Mouse (Mus musculus) thymus, adult 2 months (tissue): Measurements from ENCODE around the gene Prl4a1. TPM values are rescaled to one million over a fixed set of nuclear protein-coding genes. Genes with fewer than 3 reads are reported as not detected.
"Not testable (repeated sequence)": the region's sequence is repeated elsewhere in the genome, so short reads cannot be mapped to it uniquely, and the experiment has no call there.

Experiments
- DNase-seq: peaks from one replicate; pipeline ENCODE4 v3.0.0; 2021
- H3K27ac ChIP-seq: fragments of 200-500 bp; 2 replicates; pipeline ENCODE4 v1.5.1; 2012; ENCODE audit warnings: low read length, control low read depth; ENCODE audit not compliant: control insufficient read depth, insufficient read depth
- H3K27me3 ChIP-seq: fragments of 200-500 bp; 2 replicates; pipeline ENCODE4 v1.6.1; 2012; ENCODE audit warnings: mild to moderate bottlenecking, low read length, moderate library complexity, mixed read lengths; ENCODE audit not compliant: control insufficient read depth, insufficient read depth
- H3K36me3 ChIP-seq: fragments of 200-500 bp; 2 replicates; pipeline ENCODE4 v1.6.1; 2012; ENCODE audit warnings: mild to moderate bottlenecking, low read length, moderate library complexity; ENCODE audit not compliant: control insufficient read depth, insufficient read depth
- H3K4me1 ChIP-seq: fragments of 200-500 bp; replicated peaks from 2 replicates; pipeline ENCODE4 v1.6.1; 2012; ENCODE audit warnings: low read length; ENCODE audit not compliant: control insufficient read depth, insufficient read depth
- H3K4me3 ChIP-seq: fragments of 200-500 bp; 2 replicates; pipeline ENCODE4 v1.5.1; 2012; ENCODE audit warnings: mild to moderate bottlenecking, low read length, control low read depth, moderate library complexity; ENCODE audit not compliant: control insufficient read depth, insufficient read depth
- CTCF ChIP-seq: fragments of 200-500 bp; IDR thresholded peaks from 2 replicates; pipeline ENCODE4 v1.5.1; 2012; ENCODE audit warnings: mild to moderate bottlenecking, control low read depth, low read length, moderate library complexity, borderline replicate concordance; ENCODE audit not compliant: control insufficient read depth, poor library complexity, insufficient read depth; ENCODE audit errors: extremely low read depth
- POLR2A ChIP-seq: fragments of 200-500 bp; IDR thresholded peaks from 2 replicates; pipeline ENCODE4 v1.6.1; 2012; ENCODE audit warnings: mild to moderate bottlenecking, low read length, control low read depth, moderate library complexity; ENCODE audit not compliant: control insufficient read depth, poor library complexity, insufficient read depth; ENCODE audit errors: extremely low read depth
- WGBS: fragments of 180-500 bp; shearing (Covaris S2); methylation state at CpG from one replicate; pipeline ENCODE4 v1.1.7; 2018; 5-methylcytosine and 5-hydroxymethylcytosine counted together
- polyA plus RNA-seq: library from polyadenylated mRNA; depleted of rRNA; stranded (reverse); fragments of >200 nt; gene quantifications from 2 replicates; pipeline ENCODE4 v1.2.3, GENCODE M21; 2012; rRNA removed

Prl4a1 gene
- polyA plus RNA-seq, result not detected in 2 replicates

DNA sequence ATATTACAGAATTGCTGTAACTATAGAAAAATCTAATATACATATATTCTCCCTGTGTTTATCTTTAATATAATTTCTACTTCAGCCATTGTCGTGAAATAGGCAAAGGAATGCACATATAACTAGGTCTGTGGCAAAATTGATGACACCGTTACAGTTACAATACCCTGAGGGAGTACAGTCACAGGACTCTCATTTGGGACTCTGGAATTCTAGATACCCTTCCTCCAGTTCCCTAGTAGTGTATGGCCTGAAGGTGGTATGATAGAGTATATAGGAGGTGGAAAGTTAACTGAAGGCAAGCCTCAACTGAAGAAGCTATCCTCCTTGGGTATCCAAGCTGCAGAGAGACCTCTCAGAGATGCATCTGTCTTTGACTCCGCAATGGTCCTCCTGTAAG, at the start of gene Prl4a1:
TSS of gene Prl4a1 (plus strand) at position 301 of the 400 bp plus-strand sequence.
- H3K36me3 ChIP-seq, result no peaks in the 10 kb centered on the region
- TF ChIP-seq POLR2A (no peak), CTCF (no peak)
- no peaks in the 10 kb centered on the region for H3K4me1 ChIP-seq
- no peak for DNase-seq
- no peaks in the 10 kb centered on the region for H3K27me3 ChIP-seq
- H3K27ac ChIP-seq, result no peak within 1 kb of the TSS
- H3K4me3 ChIP-seq, result no peak within 1 kb of the TSS
- WGBS, result 96% methylated on average over 3 of the region's 3 CpGs

DNA sequence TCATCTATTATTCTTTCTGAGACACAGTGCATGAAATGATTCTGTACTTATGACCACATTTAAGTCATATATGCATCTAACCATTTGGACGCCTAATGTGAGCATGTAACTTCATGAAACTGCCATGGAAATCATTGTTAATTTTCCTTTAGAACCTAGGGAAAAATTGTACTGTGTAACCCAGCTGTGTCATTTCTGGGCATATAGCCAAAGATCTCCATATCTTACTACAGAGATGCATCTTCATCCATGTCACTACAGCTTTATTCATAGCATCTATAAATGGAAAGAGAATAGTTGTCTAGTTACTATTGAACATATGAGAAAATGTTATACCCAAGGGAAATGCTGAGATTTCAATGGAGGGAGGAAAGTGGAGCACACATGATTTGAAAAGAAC, 43.1 kb upstream of the Prl4a1 start:
- H3K4me1 ChIP-seq, result no peaks in the 10 kb centered on the region
- H3K27me3 ChIP-seq, result no peaks in the 10 kb centered on the region
- H3K36me3 ChIP-seq, result no peaks in the 10 kb centered on the region
- DNase-seq, result no peak
- TF ChIP-seq CTCF, result no peak
- TF ChIP-seq POLR2A, result no peak
- no peak overlapping the region for H3K4me3 ChIP-seq
- H3K27ac ChIP-seq, result no peak overlapping the region
- WGBS, result 89% methylated on average over 1 of the region's 1 CpGs

DNA sequence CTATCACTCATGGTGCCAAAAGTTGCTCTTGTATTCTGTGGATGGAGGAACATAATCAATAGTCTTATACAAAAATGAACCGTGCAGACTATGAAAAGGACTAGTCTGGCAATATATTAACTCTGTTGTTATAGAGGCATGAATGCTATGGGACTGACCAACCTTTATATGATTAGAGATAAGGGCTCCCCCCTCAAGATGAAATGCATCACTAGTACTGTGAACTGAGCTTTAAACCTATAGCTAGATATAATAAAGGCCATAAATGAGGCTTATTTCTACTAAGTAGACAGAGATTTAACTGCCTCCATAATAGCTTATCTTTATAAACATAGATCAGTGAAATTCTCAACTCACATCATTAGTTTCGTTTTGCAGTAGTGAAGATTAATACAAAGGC, 41.7 kb upstream of the Prl4a1 start:
- not testable (repeated sequence) for H3K4me1 ChIP-seq, H3K36me3 ChIP-seq, H3K27me3 ChIP-seq, DNase-seq, H3K4me3 ChIP-seq, H3K27ac ChIP-seq
- 90% methylated on average over 2 of the region's 2 CpGs for WGBS

DNA sequence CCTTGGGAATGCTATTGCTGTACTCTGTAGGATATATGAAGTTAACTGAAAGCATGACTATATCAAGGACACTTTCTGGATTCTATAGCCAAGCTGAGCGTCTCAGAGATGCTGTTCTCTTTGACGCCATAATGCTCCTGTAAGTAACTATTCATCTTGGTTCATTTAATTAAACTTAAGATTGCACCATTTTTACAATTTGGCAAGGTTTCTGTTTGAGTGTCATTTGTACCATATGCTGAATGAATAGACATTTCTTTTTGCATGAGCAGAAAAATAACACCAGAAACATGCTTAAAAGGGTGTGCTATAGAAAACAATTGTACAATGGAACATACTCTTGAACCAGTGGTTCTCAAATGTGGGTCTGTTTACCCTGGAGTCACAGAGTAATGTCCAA, 38.4 kb upstream of the Prl4a1 start:
- Histone ChIP-seq H3K36me3 (no peaks in the 10 kb centered on the region), H3K27me3 (no peaks in the 10 kb centered on the region), H3K4me1 (no peaks in the 10 kb centered on the region), H3K27ac (no peak overlapping the region), H3K4me3 (no peak overlapping the region)
- WGBS, result 98% methylated on average over 2 of the region's 2 CpGs
- TF ChIP-seq POLR2A, result no peak
- TF ChIP-seq CTCF, result no peak
- DNase-seq, result no peak

DNA sequence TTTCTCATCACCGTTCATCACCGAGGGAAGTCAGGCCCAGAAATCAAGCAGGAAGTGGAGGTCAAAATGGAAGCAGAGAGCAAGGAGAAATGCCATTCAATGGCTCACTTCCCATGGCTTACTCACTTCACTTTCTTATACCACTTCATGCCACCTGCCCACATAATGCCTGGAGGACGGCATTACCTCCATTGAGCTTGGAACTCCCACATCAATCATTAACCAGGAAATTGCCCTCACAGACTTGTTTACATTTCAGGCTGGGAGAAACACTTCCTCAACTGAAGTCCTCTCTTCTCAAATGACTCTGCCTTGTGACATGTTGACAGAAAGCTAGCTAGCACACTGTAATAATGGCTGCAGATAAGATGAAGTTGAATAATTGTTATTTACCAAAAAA, 19.5 kb upstream of the Prl4a1 start:
- not testable (repeated sequence) for DNase-seq
- 85% methylated on average over 3 of the region's 3 CpGs for WGBS

DNA sequence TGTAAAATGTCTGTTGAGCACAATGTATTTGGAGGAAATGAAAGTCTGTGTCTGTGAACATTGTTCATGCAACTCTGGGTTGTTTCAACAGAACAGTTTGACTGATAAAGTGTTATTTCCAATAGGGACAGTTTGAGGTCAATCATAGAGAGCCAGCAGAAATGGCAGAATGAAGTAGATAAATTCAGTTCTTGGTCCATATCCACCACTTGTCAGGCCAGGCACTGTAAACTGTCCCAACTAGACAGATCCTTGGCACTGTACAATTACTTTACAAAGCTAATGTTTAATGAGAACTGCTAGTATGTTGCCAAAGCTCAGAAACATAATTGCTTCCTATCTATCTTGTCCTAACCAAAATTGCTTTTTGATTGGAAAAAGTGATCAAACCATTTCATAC, 13.3 kb downstream of the Prl4a1 start:
- no peaks in the 10 kb centered on the region for H3K27me3 ChIP-seq
- no peaks in the 10 kb centered on the region for H3K36me3 ChIP-seq
- TF ChIP-seq CTCF, result no peak
- TF ChIP-seq POLR2A, result no peak
- no peak for DNase-seq
- H3K4me3 ChIP-seq, result no peak overlapping the region
- no peak overlapping the region for H3K27ac ChIP-seq
- no peaks in the 10 kb centered on the region for H3K4me1 ChIP-seq

More for the DNA sequence above, 19.5 kb upstream of the Prl4a1 start:
- not testable (repeated sequence) for H3K27me3 ChIP-seq, H3K36me3 ChIP-seq, H3K27ac ChIP-seq, H3K4me1 ChIP-seq, H3K4me3 ChIP-seq

DNA sequence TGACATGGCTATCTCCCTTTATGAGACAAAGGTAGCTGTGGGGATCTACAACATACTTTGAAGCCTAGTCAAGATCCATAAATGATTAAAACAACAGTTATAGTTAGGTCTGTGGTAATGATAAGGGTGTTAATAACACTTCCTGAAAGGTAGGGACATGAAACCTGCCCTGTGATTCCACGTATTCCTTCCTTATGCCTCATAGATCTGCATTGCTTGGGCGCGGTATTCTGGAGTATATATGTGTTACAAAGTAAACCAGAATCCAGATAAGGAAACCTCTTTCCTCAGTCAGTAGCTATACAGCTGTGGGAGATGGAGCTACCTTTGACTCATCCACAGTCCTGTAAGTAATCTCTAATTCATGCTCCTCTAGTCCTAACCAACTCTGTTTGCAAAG, 53.3 kb downstream of the Prl4a1 start:
- 90% methylated on average over 3 of the region's 3 CpGs for WGBS
- Histone ChIP-seq H3K27me3 (no peaks in the 10 kb centered on the region), H3K27ac (no peak overlapping the region), H3K4me3 (no peak overlapping the region), H3K4me1 (no peaks in the 10 kb centered on the region), H3K36me3 (no peaks in the 10 kb centered on the region)
- DNase-seq, result no peak
- TF ChIP-seq CTCF (no peak), POLR2A (no peak)

Other genes with a start within 250 kb of the Prl4a1 start
- gene Prl7c1, start 235.4 kb upstream of the Prl4a1 start, polyA plus RNA-seq, result not detected in 2 replicates
- gene Prl2a1, start 214.6 kb upstream of the Prl4a1 start, polyA plus RNA-seq, result not detected in 2 replicates
- not detected in 2 replicates for gene Prl2c1, start 166.9 kb upstream of the Prl4a1 start, polyA plus RNA-seq
- not detected in 2 replicates for gene Prl5a1, start 126.3 kb downstream of the Prl4a1 start, polyA plus RNA-seq
- gene Gm11361, start 241.3 kb downstream of the Prl4a1 start, polyA plus RNA-seq, result 0.38 and 1.0 TPM in 2 replicates